Mouse (Mus musculus) liver, embryonic 14.5 days (tissue): ENCODE data around the gene Igfbp2.

Experiments used
- CTCF ChIP-seq: IDR thresholded peaks from 2 replicates; pipeline ENCODE4 v1.5.1; 2016; ENCODE audit warnings: antibody characterized with exemption, low read depth, control low read depth
- EP300 ChIP-seq: IDR thresholded peaks from 2 replicates; pipeline ENCODE4 v1.6.1; 2016; ENCODE audit warnings: antibody characterized with exemption, low read depth

- no peak for TF ChIP-seq CTCF
- no peak for TF ChIP-seq EP300
Measured at GRCm38 (mm10) chr1:72872521-72872920, 48.2 kb downstream of the Igfbp2 start.
